Mouse (Mus musculus) liver (tissue): ENCODE data around the gene Zfp950.

Experiments used
- DNase-seq: peaks from one replicate; pipeline ENCODE4 v3.0.0-alpha.2; 2020; ENCODE audit warnings: mixed read lengths

Gene Zfp950

GRCm38 (mm10) chr19:61056783-61057410 is 83.7 kb downstream of the Zfp950 start:
- no peak for DNase-seq

- DNase-seq = no peak
These were observed 87.9 kb downstream of the Zfp950 start for GRCm38 (mm10) chr19:61052786-61053185.

GRCm38 (mm10) chr19:61052008-61052407 is 88.6 kb downstream of the Zfp950 start:
- DNase-seq = no peak

- no peak for DNase-seq
These were observed 89.5 kb downstream of the Zfp950 start for GRCm38 (mm10) chr19:61051151-61051550.

GRCm38 (mm10) chr19:61049413-61049812 is 91.2 kb downstream of the Zfp950 start:
- no peak for DNase-seq

- DNase-seq = no peak
These were observed 92.0 kb downstream of the Zfp950 start for GRCm38 (mm10) chr19:61048646-61049045.

- DNase-seq = no peak
These were observed 101.5 kb downstream of the Zfp950 start for GRCm38 (mm10) chr19:61039151-61039550.

GRCm38 (mm10) chr19:61031570-61031969 is 109.1 kb downstream of the Zfp950 start:
- DNase-seq = no peak

- no peak for DNase-seq
These were observed 118.6 kb downstream of the Zfp950 start for GRCm38 (mm10) chr19:61021939-61022566.

GRCm38 (mm10) chr19:61021502-61021901 is 119.1 kb downstream of the Zfp950 start:
- no peak for DNase-seq

- no peak for DNase-seq
These were observed 123.0 kb downstream of the Zfp950 start for GRCm38 (mm10) chr19:61017477-61018266.

GRCm38 (mm10) chr19:61009266-61009665 is 131.4 kb downstream of the Zfp950 start:
- DNase-seq = no peak
